Mouse (Mus musculus) adrenal gland, adult (tissue): ENCODE results near the gene 1810010D01Rik.

Experiments used
- DNase-seq, 2 experiments: peaks; one replicate each; pipeline ENCODE4 v3.0.0; 2022 to 2023; ENCODE audit warnings: low spot score in 1 of 2; ENCODE audit not compliant: inconsistent age in 2 of 2

1810010D01Rik gene

GRCm38 (mm10) chr7:145208006-145208405 lies at the start of gene 1810010D01Rik:
1810010D01Rik (minus strand) TSS chr7:145208119.
- no peak for DNase-seq

GRCm38 (mm10) chr7:145256092-145256491 lies 48.2 kb upstream of the 1810010D01Rik start:
- no peak for DNase-seq

- DNase-seq: no peak
Measured at GRCm38 (mm10) chr7:145253986-145254630, 46.2 kb upstream of the 1810010D01Rik start.

- peak; percentile 79 to 92 for DNase-seq
Measured at GRCm38 (mm10) chr7:145252715-145253476, 45.0 kb upstream of the 1810010D01Rik start.

GRCm38 (mm10) chr7:145250225-145250624 lies 42.3 kb upstream of the 1810010D01Rik start:
- DNase-seq: no peak

GRCm38 (mm10) chr7:145248911-145249310 lies 41.0 kb upstream of the 1810010D01Rik start:
- no peak for DNase-seq

- peak; percentile 80 to 94 for DNase-seq
Measured at GRCm38 (mm10) chr7:145242851-145243712, 35.2 kb upstream of the 1810010D01Rik start.

GRCm38 (mm10) chr7:145242028-145242427 lies 34.1 kb upstream of the 1810010D01Rik start:
- no peak for DNase-seq

GRCm38 (mm10) chr7:145240929-145241328 lies 33.0 kb upstream of the 1810010D01Rik start:
- no peak for DNase-seq

GRCm38 (mm10) chr7:145239736-145240505 lies 32.0 kb upstream of the 1810010D01Rik start:
- DNase-seq: no peak

- DNase-seq: no peak
Measured at GRCm38 (mm10) chr7:145239145-145239544, 31.2 kb upstream of the 1810010D01Rik start.

- DNase-seq: no peak
Measured at GRCm38 (mm10) chr7:145234841-145235790, 27.2 kb upstream of the 1810010D01Rik start.

- DNase-seq: peak in 1 of 2 experiments; percentile 54
Measured at GRCm38 (mm10) chr7:145231659-145232058, 23.7 kb upstream of the 1810010D01Rik start.

GRCm38 (mm10) chr7:145226641-145227040 lies 18.7 kb upstream of the 1810010D01Rik start:
- DNase-seq: no peak

GRCm38 (mm10) chr7:145225626-145226025 lies 17.7 kb upstream of the 1810010D01Rik start:
- DNase-seq: no peak

GRCm38 (mm10) chr7:145221841-145222689 lies 14.1 kb upstream of the 1810010D01Rik start:
- DNase-seq: peak; percentile 82 to 84

GRCm38 (mm10) chr7:145221346-145221745 lies 13.4 kb upstream of the 1810010D01Rik start:
- DNase-seq: no peak

GRCm38 (mm10) chr7:145219420-145219831 lies 11.5 kb upstream of the 1810010D01Rik start:
- no peak for DNase-seq

- DNase-seq: no peak
Measured at GRCm38 (mm10) chr7:145216591-145216990, 8.7 kb upstream of the 1810010D01Rik start.
